Mouse (Mus musculus): Measurements from ENCODE around the gene Gm17662. TPM values are rescaled to one million over a fixed set of nuclear protein-coding genes. Genes with fewer than 3 reads are reported as not detected.

Gm17662 gene
- polyA plus RNA-seq, 1 experiment: not detected

GRCm38 (mm10) chr4:104876323-104876722, 19.2 kb downstream of the Gm17662 start, which contains the start of gene C8a:
C8a (minus strand) TSS chr4:104876398.
- DNase-seq (ENCODE audit: low read depth, low spot score): no peak
- 68% methylated on average over 3 of the region's 3 CpGs for WGBS

GRCm38 (mm10) chr4:104887486-104887885, 30.4 kb downstream of the Gm17662 start:
- 77% methylated on average over 9 of the region's 9 CpGs for WGBS
- DNase-seq (ENCODE audit: low read depth, low spot score): no peak

- WGBS: 63% methylated on average over 9 of the region's 9 CpGs
- no peak for DNase-seq (ENCODE audit: low read depth, low spot score)
These were observed 31.6 kb downstream of the Gm17662 start for GRCm38 (mm10) chr4:104888499-104889262.

- WGBS: 32% methylated on average over 7 of the region's 7 CpGs
- peak; percentile 42 for DNase-seq (ENCODE audit: low read depth, low spot score)
These were observed 34.6 kb downstream of the Gm17662 start for GRCm38 (mm10) chr4:104891708-104892107.

GRCm38 (mm10) chr4:104893588-104893987, 36.5 kb downstream of the Gm17662 start:
- no peak for DNase-seq (ENCODE audit: low read depth, low spot score)
- 79% methylated on average over 5 of the region's 5 CpGs for WGBS

GRCm38 (mm10) chr4:104894004-104894734, 37.0 kb downstream of the Gm17662 start:
- 55% methylated on average over 13 of the region's 13 CpGs for WGBS
- DNase-seq (ENCODE audit: low read depth, low spot score): peak; percentile 19

- 84% methylated on average over 2 of the region's 2 CpGs for WGBS
- DNase-seq (ENCODE audit: low read depth, low spot score): no peak
These were observed 45.7 kb downstream of the Gm17662 start for GRCm38 (mm10) chr4:104902836-104903235.

- WGBS: 86% methylated on average over 6 of the region's 6 CpGs
- no peak for DNase-seq (ENCODE audit: low read depth, low spot score)
These were observed 47.9 kb downstream of the Gm17662 start for GRCm38 (mm10) chr4:104905049-104905448.

Other genes starting within 250 kb of the Gm17662 start
- gene C8b, start 91.0 kb upstream of the Gm17662 start, polyA plus RNA-seq (2012; rRNA removed): 0.06 TPM in 1 of 2 replicates, not detected in the other
- gene C8a, start 19.1 kb downstream of the Gm17662 start, polyA plus RNA-seq (2012; rRNA removed): 0.02 TPM in 1 of 2 replicates, not detected in the other
- gene Fyb2, start 56.1 kb downstream of the Gm17662 start, polyA plus RNA-seq (2012; rRNA removed): 1.0 and 1.3 TPM in 2 replicates